Mouse (Mus musculus) C2C12 (cell line): ENCODE results near the gene Adamts20.

Experiments
- CEBPB ChIP-seq: IDR thresholded peaks from one replicate; pipeline ENCODE4 v1.6.1; 2011; ENCODE audit warnings: low read depth, mild to moderate bottlenecking, control low read depth, moderate library complexity
- CTCF ChIP-seq: IDR thresholded peaks from one replicate; pipeline ENCODE4 v1.5.1; 2011; ENCODE audit not compliant: control insufficient read depth, insufficient read depth, insufficient read length
- MAX ChIP-seq: IDR thresholded peaks from one replicate; pipeline ENCODE4 v1.6.1; 2011; ENCODE audit warnings: mild to moderate bottlenecking, control low read depth
- MYOD1 ChIP-seq: IDR thresholded peaks from one replicate; pipeline ENCODE4 v1.6.1; 2011; ENCODE audit warnings: low read depth; ENCODE audit not compliant: control insufficient read depth, insufficient read length

DNA sequence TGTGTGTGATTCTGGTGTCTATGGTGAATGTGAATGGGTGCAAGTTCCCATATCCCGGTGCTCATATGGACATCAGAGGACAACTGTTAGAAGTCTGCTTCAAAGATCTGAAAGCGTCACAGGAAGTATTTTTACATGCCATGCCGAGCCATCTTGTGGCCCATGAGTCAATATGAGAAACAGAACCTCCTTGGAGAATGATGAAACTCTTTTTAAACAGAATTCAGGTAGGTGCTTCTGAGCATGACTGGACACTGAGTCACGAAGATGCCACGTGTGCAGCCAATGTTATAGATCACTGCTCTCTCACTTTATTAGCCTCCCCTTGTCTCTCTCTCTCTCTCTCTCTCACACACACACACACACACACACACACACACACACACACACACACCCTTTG, 10.8 kb upstream of the Adamts20 start:
- no peak for TF ChIP-seq MAX
- no peak for TF ChIP-seq CTCF
- no peak for TF ChIP-seq CEBPB
- TF ChIP-seq MYOD1 = no peak
